Mouse (Mus musculus) gastrocnemius, postnatal 14 days (tissue): ENCODE results near the gene Nos1ap. TPM values are rescaled to one million over a fixed set of nuclear protein-coding genes. Genes with fewer than 3 reads are reported as not detected.

Experiments
- DNase-seq: peaks from one replicate; pipeline ENCODE4 v3.0.0; 2021; ENCODE audit warnings: mixed read lengths
- intact Hi-C: fragments of 180-260 bp; cut with DNase I; formaldehyde crosslinking; loops from one replicate; pipeline ENCODE4 v1.15.1; 2025; ENCODE audit warnings: low total_unique reads
- total RNA-seq, 2 experiments: library from RNA; stranded (reverse); gene quantifications; 2 replicates each; pipeline ENCODE4 v1.2.3; 2021

Gene Nos1ap
- total RNA-seq, 2 experiments from 2014 or later: 1.6 to 1.7 TPM

DNA sequence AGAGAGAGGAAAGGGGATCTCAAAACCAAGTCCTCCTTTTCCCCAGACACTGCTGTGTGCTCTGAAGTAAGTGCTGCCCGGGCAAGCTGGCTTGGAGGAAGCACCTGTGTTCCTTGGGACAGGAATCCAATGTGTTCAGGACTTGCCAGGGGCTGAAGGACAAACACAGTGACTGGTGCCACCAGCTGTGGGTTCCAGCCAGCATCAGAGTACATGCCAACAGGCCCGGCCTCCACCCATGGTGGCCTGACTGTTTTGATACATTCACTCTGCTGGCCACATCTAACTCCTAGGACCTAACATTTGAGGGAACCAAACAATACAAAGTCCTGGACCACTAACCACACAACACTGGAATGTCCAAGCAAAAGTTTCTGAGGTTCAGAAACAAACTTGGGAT, 194.6 kb downstream of the Nos1ap start:
- no peak for DNase-seq
- intact Hi-C loops: no loop called here

DNA sequence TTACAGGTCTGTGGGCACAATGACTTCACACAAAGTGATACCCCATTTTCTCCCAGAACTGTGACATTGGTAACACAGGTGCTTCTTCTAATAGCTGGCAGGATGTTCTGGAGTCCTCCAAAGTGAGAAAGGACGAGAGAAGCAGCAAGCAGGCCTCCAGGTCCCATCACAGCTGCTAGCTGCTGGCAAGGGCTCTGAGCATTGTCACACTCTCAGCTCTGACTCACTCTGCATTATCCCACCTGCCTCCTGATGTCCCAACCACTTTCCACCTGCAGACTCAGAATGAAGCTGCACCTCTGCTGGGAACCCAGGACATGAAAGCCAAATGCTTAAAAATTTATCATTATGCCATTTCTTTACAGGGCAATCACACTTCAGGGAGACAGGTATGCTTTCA, 195.0 kb downstream of the Nos1ap start:
- intact Hi-C loops: no loop called here

DNA sequence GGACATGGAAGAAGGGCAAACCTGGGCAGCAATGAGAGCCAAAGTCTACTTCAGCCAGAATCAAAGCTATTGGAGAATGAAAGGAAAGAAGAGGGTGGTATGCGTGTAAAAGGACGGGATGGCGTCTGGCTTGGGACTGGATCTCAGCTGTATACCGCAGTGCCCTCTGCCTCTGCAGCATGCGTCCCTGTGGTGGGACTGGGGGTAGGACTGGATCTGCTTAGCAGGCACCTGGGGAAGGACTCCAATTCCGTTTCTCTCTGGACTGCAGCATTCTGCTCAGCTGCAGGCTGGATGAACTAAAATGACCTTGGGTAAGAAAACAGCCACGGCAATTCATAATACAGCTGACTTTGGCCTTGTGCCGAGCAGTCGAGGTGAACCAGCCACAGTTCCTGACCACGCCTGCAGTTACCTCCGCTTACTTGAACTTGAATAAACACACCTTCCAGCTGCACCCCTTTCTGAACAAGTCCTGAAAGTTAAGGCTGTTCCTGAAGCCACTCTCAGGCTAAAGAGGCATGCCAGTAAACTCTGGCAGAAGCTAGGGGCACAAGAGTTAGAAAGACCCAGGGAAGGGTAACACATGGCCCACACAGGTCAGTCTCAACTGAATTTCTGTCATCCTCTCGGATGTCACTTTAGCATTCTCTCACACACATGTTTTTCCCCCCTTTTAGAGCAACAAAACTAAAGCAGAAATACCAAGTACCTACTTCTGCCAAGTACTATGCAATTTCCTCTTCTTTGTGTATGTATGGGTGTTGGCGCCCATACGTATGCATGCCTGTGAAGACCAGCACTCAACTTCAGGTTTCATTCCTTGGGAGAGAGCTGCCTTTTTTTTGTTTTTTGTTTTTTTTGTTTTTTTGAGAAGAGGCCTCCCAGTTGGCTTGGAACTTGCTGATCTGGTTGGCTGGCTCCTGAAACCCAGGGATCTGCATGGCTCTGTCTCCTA, 196.6 kb downstream of the Nos1ap start:
- intact Hi-C loops: no loop called here
- DNase-seq: no peak

More for the DNA sequence above, 195.0 kb downstream of the Nos1ap start:
- DNase-seq: no peak

DNA sequence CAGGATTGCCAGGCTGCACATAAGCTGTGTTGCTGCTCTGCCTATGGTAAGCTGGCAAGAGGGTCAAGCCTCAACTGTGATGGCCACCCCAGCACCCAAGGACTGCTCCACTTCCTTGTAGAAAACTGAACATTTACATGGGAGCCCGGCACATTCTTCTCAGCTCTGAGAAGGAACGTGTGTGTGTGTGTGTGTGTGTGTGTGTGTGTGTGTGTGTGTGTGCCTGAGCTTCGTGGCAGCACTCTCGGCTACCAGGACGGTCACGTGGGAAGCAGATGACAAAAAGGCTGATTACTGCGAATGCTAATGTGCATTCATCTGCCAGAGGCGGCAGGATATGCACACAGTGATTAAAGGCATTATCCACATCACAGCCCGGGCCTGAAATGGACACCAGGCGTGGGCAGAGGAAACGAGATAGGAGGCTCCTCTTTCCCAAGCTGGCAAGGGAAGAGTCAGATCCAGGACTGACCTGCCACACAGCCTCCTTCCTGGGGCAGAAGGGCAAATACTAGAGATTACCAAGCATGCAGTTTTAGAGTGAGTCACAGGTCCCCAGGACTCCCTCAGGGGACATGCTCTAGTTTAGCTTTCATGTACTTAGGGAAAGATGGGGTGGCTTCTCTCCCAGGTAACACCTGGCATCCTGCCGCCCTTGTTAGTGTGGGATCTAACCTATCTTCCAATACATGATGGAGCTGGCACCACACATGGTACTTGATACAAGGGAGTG, 202.3 kb downstream of the Nos1ap start:
- intact Hi-C loops: no loop called here
- no peak for DNase-seq

DNA sequence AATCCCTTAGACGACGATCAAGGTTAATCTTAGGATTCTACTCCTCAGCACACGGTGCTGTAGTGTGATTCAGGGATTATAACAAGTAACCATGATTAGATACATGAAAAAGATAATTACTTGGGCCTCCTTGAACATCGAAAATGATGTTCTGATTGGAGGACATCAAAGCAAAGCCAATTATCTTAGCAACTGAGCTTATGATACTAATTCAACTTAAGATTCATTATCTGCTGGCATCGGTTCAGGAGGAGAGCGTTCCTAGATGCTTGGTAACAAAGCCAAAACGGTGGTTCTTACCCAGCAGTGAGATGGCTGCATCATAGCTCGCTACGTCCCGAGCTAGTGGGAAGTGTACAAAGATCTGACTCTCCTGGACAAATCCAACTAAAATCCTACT, 204.2 kb downstream of the Nos1ap start:
- intact Hi-C loops: no loop called here
- no peak for DNase-seq

DNA sequence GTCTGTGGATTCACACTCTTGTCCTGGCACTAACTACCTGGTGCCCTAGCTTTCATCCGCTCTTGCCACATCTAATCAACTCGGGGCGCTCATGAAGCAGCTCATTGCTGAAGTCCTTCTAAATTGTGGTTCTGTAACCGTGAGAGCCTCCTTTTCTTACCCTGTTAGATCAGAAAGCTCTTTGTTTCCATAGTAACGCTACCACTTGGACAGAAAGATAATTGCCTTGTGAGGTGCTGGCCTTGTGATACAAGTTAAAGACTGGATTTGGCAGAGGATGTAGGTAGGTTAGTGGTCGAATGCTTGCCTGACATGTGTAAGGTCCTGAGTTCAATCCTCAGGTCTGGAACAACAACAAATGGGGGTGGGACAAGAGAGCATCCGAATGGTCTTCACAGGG, 206.1 kb downstream of the Nos1ap start:
- DNase-seq: no peak
- intact Hi-C loops: no loop called here

DNA sequence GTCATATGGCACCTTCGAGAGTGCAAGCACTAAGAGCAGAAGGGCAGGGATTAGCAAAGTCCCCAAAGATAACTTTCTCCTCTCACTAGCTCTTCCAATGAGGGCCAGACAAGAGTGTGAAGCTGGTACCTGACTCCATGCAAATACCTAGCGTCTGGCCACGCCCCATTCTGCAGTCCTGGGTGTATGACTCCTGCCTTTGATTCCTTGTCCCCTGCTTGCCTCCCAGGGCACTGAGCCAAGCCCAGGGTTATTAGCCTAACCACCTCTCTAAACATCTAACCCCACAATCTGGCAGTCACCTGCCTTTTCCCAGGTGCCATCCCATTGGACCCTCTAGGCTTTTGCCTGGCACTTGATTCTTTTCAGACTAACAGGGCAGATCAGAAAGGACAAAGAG, 208.2 kb downstream of the Nos1ap start:
- DNase-seq: no peak
- intact Hi-C loops: no loop called here

DNA sequence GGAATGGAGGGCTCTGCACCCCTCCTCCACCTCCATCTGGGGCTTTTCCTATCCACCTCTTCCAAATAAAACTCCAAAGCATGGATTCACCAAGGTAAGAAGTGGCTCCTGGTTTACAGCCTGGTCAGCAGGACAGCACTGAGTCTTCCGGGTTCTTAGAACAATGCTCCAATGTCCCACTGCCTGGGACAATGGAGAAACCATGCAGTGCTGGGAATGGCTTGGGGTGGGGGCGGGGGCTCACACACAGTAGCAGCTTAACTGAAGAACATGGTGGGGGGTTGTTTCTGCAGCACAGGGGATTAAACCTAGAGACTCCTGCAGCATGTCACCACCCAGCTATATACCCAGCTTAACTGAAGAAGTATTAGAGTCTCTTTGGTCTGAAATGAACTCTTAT, 209.2 kb downstream of the Nos1ap start:
- no peak for DNase-seq
- intact Hi-C loops: no loop called here

DNA sequence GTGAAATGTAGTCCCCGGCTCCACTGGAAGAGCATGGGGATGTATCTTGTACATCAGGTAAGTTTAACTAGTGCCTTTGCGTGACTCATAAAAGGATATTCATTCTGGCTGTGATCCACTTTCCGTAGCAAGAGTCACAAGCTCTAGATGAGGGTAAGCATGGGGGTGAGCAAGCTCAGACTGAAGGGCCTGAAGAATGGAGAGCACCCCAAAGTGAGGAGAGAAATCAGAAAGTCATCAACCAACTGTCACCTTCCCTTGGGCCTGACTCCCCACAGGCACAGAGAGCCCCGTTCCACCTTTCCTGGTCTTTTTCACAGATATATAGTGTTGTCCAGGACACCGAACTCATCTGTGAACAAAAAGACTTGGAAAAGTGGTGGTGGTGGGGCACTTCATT, 213.9 kb downstream of the Nos1ap start:
- DNase-seq: no peak
- intact Hi-C loops: no loop called here

DNA sequence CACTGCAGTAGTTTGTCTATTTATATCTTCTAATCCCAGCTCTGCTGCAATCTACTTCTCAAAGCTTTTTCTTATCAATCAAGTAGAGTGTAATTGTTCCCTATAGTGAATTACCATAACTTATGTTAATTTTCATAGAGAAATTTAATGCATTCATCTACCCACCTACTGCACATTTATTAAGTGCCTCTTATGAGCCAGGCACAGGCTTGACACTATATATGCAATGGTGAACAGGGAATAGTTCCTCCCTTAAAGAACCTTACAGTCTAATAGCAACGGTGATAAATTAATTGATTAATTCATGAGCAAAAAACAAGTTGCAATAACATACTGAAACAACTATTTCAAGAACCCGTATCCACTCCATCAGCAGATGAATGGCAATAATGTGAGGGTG, 215.9 kb downstream of the Nos1ap start:
- intact Hi-C loops: no loop called here
- DNase-seq: no peak

DNA sequence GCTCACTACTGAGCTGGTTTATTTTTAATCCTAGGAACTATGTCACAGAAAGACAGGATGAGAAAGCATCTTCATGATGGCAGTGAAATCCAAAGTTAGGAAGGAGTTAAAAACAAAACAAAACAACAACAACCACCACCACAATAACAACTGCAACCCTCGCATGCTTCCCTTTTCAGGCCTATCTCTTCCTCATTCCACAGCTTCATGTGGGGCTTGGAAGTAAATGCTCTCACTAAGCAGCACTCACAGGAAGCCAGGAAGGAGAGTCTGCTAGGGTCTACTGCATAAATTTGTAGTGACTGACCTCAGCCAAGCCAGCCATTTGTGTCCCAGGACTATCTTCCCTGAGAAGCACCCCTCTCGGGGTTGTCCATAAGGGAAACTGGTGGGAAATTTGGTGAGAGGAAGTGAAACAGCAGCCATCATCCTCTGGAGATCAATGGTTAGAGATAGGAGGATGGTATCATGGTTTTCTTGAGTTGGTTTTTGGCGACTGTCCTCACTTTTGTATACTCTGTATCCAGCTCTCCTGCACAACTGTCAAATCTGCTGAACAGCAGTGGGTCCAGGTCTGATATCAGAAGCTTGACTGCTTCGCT, 218.4 kb downstream of the Nos1ap start:
- intact Hi-C loops: no loop called here
- DNase-seq: no peak

DNA sequence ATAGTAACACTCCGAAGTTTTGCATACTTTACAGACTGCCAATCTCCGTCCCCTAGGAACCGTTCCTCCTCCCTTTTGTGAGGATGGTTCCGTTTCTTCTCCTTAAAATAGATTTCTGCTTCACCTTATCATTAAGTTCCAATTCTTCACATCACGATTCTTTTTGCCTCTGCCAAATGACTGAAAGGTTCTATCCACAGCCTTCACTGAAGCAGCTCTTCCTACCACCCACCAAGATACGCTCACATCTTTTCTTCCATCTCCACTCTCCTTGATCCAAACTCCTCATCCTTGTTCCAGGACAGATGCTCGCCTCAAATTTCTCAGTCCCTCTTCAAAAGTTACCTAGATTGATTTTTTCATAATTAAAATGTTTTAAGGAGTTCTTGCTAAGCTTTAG, 220.8 kb downstream of the Nos1ap start:
- no peak for DNase-seq
- intact Hi-C loops: no loop called here

DNA sequence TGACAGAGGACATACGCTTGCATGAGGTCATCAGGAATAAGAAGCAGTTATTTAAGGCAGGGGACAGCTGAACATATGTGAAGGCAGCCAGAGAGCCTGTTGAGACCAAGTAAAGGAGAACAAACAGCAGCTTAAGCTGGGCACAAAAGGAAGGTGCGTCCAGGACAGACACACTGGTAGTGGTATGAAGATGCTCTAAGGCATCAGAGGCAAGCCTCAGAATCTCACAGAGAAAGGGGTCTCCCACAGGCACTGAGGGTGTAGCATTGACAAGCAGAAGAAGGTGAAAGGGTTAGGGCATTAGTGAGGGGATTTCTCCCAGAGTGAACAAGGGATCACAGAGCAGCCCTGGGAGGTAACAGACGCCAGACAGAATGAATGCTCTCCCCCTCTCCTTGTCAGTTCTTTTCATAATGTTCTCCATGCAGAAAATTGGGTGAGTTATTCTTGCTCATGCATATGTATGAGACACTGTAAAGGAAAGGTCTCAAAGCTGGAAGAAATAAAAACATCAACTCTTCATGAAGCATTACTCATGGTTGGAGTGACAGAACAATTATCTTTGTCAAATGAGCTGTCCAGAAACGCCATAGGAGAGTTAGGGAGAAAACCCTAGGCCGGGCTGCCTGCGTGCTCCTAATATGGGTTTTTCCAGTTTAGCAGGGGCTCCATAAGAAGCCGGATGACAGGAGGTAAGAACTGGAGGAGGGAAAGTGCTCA, 222.5 kb downstream of the Nos1ap start:
- intact Hi-C loops: no loop called here
- DNase-seq: no peak

DNA sequence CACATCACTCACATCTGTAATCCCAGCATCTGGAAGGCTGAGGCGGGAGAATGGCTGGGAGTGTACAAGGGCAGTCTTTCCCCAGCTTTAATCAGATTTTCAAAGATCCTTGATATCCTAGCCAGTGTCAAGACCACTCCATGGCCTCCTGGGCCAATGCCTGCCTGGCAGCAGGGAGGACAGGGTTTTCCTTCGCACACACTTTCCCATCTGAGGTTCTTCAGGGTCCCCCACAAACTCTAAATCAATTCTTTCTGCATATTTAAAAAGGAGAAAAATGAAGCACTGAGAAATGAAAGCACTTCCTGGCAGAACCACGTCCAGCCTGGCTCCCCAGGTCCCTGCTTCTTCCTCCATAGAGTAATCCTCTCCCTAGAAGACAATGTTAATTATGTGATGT, 225.9 kb downstream of the Nos1ap start:
- intact Hi-C loops: no loop called here
- DNase-seq: no peak

DNA sequence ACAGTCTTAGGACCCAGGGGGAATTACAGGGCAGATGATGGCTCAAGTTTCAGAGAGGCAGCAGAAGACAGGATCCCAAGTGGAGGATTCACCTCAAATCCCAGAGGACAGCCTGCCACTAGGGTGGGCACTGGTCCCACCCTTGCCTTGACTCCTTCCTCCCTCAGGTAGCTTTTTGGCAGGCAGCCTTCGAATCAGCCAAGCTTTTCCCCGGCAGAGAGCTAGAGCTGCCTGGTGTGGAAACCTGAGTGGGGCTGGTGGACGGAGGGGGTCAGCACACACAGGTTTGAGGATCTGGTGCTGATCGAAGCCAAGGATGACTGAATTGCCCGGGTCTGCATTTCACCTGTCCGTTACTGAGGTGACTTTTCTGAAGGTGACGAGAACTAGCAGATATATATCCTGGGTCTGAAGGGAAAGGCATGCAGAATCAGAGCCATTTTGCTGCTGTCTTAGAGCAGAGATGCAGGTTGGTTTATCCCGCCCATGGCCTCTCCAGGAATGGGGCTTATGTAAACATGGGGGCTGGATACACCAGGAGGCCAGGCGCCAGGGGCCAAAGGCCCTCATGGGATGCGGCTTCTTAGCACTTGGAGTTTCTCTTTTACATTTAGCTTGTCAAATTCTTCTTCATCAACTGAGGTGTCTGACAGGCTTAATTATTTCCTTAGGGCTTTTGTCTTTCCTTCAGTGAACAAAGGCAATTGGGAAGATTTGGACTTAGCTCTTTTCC, 229.3 kb downstream of the Nos1ap start:
- intact Hi-C loops: no loop called here
- DNase-seq: no peak

DNA sequence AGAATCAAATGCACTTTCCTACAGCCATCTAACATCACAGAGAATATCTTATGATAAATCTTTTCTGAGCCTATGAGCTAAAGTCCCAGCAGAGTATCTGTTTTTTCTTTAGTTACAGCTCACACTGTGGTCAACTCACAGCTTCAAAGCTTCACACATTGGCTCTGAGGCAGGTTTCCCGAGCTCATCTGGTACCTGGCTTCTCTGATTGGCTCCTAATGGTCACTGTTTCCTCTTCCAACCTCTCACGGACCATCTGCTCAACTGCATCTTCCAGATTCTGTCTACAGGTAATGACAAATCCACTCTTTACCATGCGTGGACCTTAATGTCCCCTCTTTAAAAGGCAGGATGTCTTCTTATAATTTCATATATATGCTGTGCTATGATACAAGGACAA, 236.3 kb downstream of the Nos1ap start:
- DNase-seq: no peak
- intact Hi-C loops: no loop called here

DNA sequence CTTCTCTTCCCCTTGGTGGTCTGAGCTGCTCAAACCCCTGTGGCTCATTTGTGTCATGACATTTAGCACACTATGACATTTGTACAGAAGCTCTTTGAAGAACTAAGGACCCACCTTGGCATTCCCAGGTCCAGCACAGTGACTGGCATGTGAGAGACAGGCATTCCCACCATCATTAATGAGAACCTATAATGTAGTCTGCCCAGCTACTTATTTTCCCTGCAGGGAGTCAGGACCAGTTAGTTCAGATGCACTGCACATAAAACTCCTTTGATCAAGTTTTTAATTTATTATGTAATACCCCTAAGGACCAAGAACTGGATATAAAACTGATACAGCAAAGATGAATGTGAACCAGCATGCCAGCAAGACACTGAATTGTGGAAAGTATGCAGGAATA, 238.6 kb downstream of the Nos1ap start:
- intact Hi-C loops: no loop called here
- no peak for DNase-seq

DNA sequence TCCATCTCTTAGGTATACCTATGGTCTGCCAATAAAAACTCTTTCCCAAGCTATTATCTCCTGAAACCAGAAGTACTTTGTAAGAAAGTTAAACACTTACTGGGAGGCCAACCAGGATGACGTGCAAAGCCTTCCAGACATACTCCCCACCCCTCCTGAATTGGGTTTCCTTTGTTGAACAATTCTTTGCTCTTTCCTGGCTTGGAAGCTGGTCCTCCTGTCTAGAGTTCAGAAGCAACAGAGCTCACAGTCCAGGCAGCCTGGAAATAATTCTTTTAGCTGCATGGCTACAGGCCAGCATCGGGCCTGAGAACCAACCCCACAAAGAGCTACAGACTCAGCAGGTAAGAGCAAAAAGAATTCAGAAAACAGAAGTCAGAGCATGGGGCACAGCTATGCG, 243.4 kb downstream of the Nos1ap start:
- no peak for DNase-seq
- intact Hi-C loops: no loop called here

DNA sequence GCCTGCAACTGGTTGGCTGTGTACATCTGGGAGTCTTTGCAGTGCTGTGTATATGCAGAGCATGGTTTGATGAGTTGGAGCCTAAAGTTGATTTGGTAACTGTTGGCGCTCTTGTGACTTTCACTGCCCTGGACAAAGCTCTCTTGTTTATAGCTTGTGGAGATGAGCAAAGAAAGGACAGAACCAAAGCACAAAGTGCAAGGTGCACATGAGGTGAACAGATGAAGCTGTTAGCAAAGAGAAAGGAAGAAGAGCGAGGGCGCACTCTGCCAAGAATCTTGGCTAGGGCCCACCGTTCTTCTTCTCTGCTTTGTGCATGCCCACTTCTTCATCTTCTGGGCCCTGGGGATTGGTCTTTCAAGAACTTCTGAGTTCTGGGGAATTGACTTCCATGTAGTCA, 245.8 kb downstream of the Nos1ap start:
- intact Hi-C loops: no loop called here
- DNase-seq: no peak
